ENCODE assay signal across 14 mouse cellular contexts in genomic region chr7:139441022-139441421, GRCm38 (mm10). TPM values are rescaled to one million over a fixed set of nuclear protein-coding genes. Genes with fewer than 3 reads are reported as not detected.
DNase-seq lines count a peak whose midpoint lies in the region; ATAC-seq lines count a peak whose summit lies in the region.
"Had no signal": no experiment of that assay in that cellular context is flagged by ENCODE, and none has a peak within 500 bp of the region (broad histone marks: within the 10 kb centered on the region; RNA-seq: fewer than 3 reads in every experiment).

No protein-coding gene starts in this region.

- H3K4me3 ChIP-seq in heart, embryonic 13.5 days: no peak overlapping the region
- H3K4me3 ChIP-seq: embryonic facial prominence, embryonic 15.5 days; liver, embryonic 13.5 days had no signal

- no peak for ATAC-seq in heart, embryonic 13.5 days (ENCODE audit: extremely low read depth, insufficient number of reproducible peaks, low FRiP score, low TSS enrichment)
- no peak for ATAC-seq in CD4-positive, CD25-positive, alpha-beta regulatory T cell, adult 4 months
- ATAC-seq: forebrain, postnatal 0 days; inflammation-experienced regulatory T-cells, adult 6 months had no signal

- 20% methylated on average over 5 of the region's 5 CpGs for WGBS in heart, embryonic 13.5 days

- H3K9ac ChIP-seq in heart, embryonic 13.5 days: peak overlapping the region; percentile 65
- H3K9ac ChIP-seq: embryonic facial prominence, embryonic 15.5 days; forebrain, postnatal 0 days; liver, embryonic 13.5 days had no signal

- H3K27me3 ChIP-seq in heart, embryonic 13.5 days (replicated peaks): no peaks in the 10 kb centered on the region
- H3K27me3 ChIP-seq: embryonic facial prominence, embryonic 15.5 days; liver, embryonic 13.5 days had no signal

- H3K4me1 ChIP-seq in heart, embryonic 13.5 days: peaks cover 93% of the 10 kb centered on the region

- intact Hi-C loops in heart, postnatal 36 days (cut with DNase I): loop anchor here (2.0 kb wide), 2 partner anchors 48 to 74 kb away; no protein-coding TSS in a partner anchor
- intact Hi-C loops in left cerebral cortex, postnatal 4 days (cut with DNase I): no loop called here

- H3K27ac ChIP-seq in heart, embryonic 13.5 days (replicated peaks): peak overlapping the region; percentile 37; the same call in 1 of the 2 replicates
- H3K27ac ChIP-seq: embryonic facial prominence, embryonic 15.5 days; kidney, postnatal 0 days; liver, embryonic 13.5 days; stomach, postnatal 0 days had no signal

- no peaks in the 10 kb centered on the region for H3K36me3 ChIP-seq in heart, embryonic 13.5 days
- H3K36me3 ChIP-seq: embryonic facial prominence, embryonic 15.5 days; liver, embryonic 13.5 days had no signal

- no peaks in the 10 kb centered on the region for H3K9me3 ChIP-seq in heart, embryonic 13.5 days
- H3K9me3 ChIP-seq: embryonic facial prominence, embryonic 15.5 days; liver, embryonic 13.5 days had no signal

- no peak overlapping the region for H3K4me2 ChIP-seq in heart, embryonic 13.5 days
- H3K4me2 ChIP-seq: embryonic facial prominence, embryonic 15.5 days; liver, embryonic 13.5 days had no signal

- DNase-seq in heart, postnatal 36 days: no peak
- peak; percentile 23 for DNase-seq in left cerebral cortex, postnatal 4 days
- DNase-seq in left cerebral cortex, adult 11 months (ENCODE audit: low spot score): no peak
- peak; percentile 10 for DNase-seq in urinary bladder, adult 2 months (ENCODE audit: low spot score)
- DNase-seq in urinary bladder, postnatal 14 days (ENCODE audit: low spot score): no peak
- DNase-seq: forebrain, postnatal 0 days; liver, embryonic 13.5 days; thymus, postnatal 25 days had no signal

RNA-seq across cellular contexts. Expression of gene Inpp5a, which starts 52.1 kb away (rescaled TPM):
- 58.4 and 58.5 TPM in 2 replicates for polyA plus RNA-seq in heart, embryonic 13.5 days (2015; fragmentation: Nextera tagmentation; extraction: Ambion mirVana)
- total RNA-seq in heart, postnatal 36 days (2021): 100 to 1,000 TPM; 273 to 286 TPM
- 10 to 100 TPM; 28.6 to 29.6 TPM for total RNA-seq in left cerebral cortex, postnatal 4 days (2021)
- polyA plus RNA-seq in urinary bladder, adult 2 months (2012; rRNA removed): 26.7 and 71.7 TPM in 2 replicates
- 10 to 100 TPM in 1 of 2 experiments, 1 to 10 TPM in 1; 8.8 to 11.7 TPM for polyA plus RNA-seq in CD4-positive, CD25-positive, alpha-beta regulatory T cell, adult 4 months (2017; shearing (Covaris generic))

Comparison
In these comparisons a context has a peak if more than half of its experiments do, and no peak if none do; other contexts are left out.
1. DNase-seq: peak in left cerebral cortex, postnatal 4 days (single experiment) and urinary bladder, adult 2 months (single experiment); none in heart, postnatal 36 days (0 of 2), left cerebral cortex, adult 11 months (single experiment) and urinary bladder, postnatal 14 days (single experiment).